Mouse (Mus musculus): Measurements from ENCODE around the gene Rps6ka1.
"Not testable (repeated sequence)": the region's sequence is repeated elsewhere in the genome, so short reads cannot be mapped to it uniquely, and the experiment has no call there.

Gene Rps6ka1

GRCm38 (mm10) chr4:133887672-133888453 lies at the start of gene Rps6ka1:
Rps6ka1 (minus strand) TSS chr4:133887797.
- DNase-seq: peak; percentile 77

GRCm38 (mm10) chr4:133931785-133932184 lies 44.2 kb upstream of the Rps6ka1 start:
- no peak for DNase-seq

- no peak for DNase-seq
Observed at GRCm38 (mm10) chr4:133931349-133931748, 43.8 kb upstream of the Rps6ka1 start.

GRCm38 (mm10) chr4:133929278-133929670 lies 41.7 kb upstream of the Rps6ka1 start:
- no peak for DNase-seq

GRCm38 (mm10) chr4:133928576-133929277 lies 41.1 kb upstream of the Rps6ka1 start:
- no peak for DNase-seq

- DNase-seq: no peak
Observed at GRCm38 (mm10) chr4:133925204-133925603, 37.6 kb upstream of the Rps6ka1 start.

GRCm38 (mm10) chr4:133923743-133924142 lies 36.1 kb upstream of the Rps6ka1 start:
- DNase-seq: no peak

GRCm38 (mm10) chr4:133918093-133918825 lies 30.7 kb upstream of the Rps6ka1 start:
- DNase-seq: not testable (repeated sequence)

GRCm38 (mm10) chr4:133911983-133912382 lies 24.4 kb upstream of the Rps6ka1 start:
- DNase-seq: no peak

GRCm38 (mm10) chr4:133910236-133911211 lies 22.9 kb upstream of the Rps6ka1 start:
- peak; percentile 97 for DNase-seq

GRCm38 (mm10) chr4:133908051-133908450 lies 20.5 kb upstream of the Rps6ka1 start:
- no peak for DNase-seq

- DNase-seq: no peak
Observed at GRCm38 (mm10) chr4:133907086-133907485, 19.5 kb upstream of the Rps6ka1 start.

GRCm38 (mm10) chr4:133906336-133906735 lies 18.7 kb upstream of the Rps6ka1 start:
- DNase-seq: not testable (repeated sequence)

- no peak for DNase-seq
Observed at GRCm38 (mm10) chr4:133905167-133905566, 17.6 kb upstream of the Rps6ka1 start.

- no peak for DNase-seq
Observed at GRCm38 (mm10) chr4:133904326-133904725, 16.7 kb upstream of the Rps6ka1 start.

- no peak for DNase-seq
Observed at GRCm38 (mm10) chr4:133903372-133903771, 15.8 kb upstream of the Rps6ka1 start.

- no peak for DNase-seq
Observed at GRCm38 (mm10) chr4:133902510-133902909, 14.9 kb upstream of the Rps6ka1 start.

GRCm38 (mm10) chr4:133900887-133901286 lies 13.3 kb upstream of the Rps6ka1 start:
- DNase-seq: peak; percentile 0

GRCm38 (mm10) chr4:133900352-133900751 lies 12.8 kb upstream of the Rps6ka1 start:
- DNase-seq: no peak

GRCm38 (mm10) chr4:133899241-133899800 lies 11.7 kb upstream of the Rps6ka1 start:
- no peak for DNase-seq

GRCm38 (mm10) chr4:133898151-133898550 lies 10.6 kb upstream of the Rps6ka1 start:
- DNase-seq: peak; percentile 49

GRCm38 (mm10) chr4:133897431-133897891 lies 9.9 kb upstream of the Rps6ka1 start:
- peak; percentile 66 for DNase-seq
